ENCODE assay signal across 9 mouse cellular contexts in genomic region chr3:61466641-61467040, GRCm38 (mm10).
"Had no signal": no experiment of that assay in that cellular context is flagged by ENCODE, and none has a peak within 500 bp of the region (broad histone marks: within the 10 kb centered on the region; RNA-seq: fewer than 3 reads in every experiment).

No protein-coding gene starts in this region.

- H3K36me3 ChIP-seq: limb, embryonic 13.5 days; midbrain, embryonic 12.5 days; neural tube, embryonic 15.5 days had no signal

- H3K27ac ChIP-seq: kidney, postnatal 0 days; limb, embryonic 13.5 days; liver, embryonic 14.5 days; midbrain, embryonic 12.5 days; neural tube, embryonic 15.5 days had no signal

- H3K4me1 ChIP-seq: limb, embryonic 13.5 days; midbrain, embryonic 12.5 days; neural tube, embryonic 15.5 days had no signal

- H3K4me3 ChIP-seq: limb, embryonic 13.5 days; midbrain, embryonic 12.5 days; neural tube, embryonic 15.5 days had no signal

- DNase-seq: layer of hippocampus, postnatal 36 days; lung, adult 18-20 months; right cerebral cortex, adult 18-20 months; right cerebral cortex, postnatal 25 days had no signal

- H3K27me3 ChIP-seq: limb, embryonic 13.5 days; midbrain, embryonic 12.5 days; neural tube, embryonic 15.5 days had no signal

- H3K9me3 ChIP-seq: limb, embryonic 13.5 days; midbrain, embryonic 12.5 days; neural tube, embryonic 15.5 days had no signal
